Mouse (Mus musculus) retina, embryonic 14.5 days (tissue): ENCODE measurements around the gene Epha4.

Experiments used
- DNase-seq: peaks from one replicate; pipeline ENCODE4 v3.0.0-alpha.2; 2015; ENCODE audit warnings: low spot score

Epha4 gene

DNA sequence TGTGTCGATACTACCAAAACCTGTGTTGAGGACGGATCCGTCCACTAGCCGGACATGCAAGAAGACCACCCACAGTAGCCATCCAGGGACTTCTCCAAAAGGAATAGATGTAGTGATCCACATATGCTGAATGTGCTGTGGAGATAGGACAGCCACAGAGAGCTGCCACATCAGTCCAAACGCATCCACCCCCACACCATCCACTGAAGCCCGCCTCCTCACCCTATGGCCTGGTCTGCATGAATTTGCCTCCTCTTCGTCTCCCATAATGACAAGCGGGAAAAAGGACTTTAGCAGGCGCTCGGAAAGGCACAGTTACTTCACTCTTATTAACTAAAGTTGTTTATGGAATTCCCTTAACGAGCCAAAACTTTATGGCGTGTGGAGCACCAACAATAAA is 68.5 kb downstream of the Epha4 start:
- DNase-seq: no peak

- no peak for DNase-seq
These were observed 70.2 kb downstream of the Epha4 start for GRCm38 (mm10) chr1:77444648-77445047.

DNA sequence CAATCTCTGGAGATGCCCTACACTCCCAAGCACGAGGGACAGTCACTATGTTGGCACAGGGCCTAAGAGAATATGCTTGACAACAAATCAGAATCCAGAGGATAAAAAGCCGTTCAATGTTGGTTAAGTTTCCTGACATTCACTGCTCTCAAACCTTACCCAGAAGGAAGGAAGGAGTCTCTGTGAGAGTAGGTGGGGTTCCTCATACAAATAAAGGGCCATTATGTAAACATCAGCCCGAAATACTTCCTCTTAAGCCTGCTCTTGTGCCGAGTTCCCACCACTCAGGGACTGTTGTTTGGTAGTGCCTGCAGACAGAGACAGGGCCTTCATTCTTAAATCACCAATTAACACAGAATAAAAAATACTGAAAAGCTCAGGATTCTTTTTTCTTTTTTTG is 72.9 kb downstream of the Epha4 start:
- no peak for DNase-seq

DNA sequence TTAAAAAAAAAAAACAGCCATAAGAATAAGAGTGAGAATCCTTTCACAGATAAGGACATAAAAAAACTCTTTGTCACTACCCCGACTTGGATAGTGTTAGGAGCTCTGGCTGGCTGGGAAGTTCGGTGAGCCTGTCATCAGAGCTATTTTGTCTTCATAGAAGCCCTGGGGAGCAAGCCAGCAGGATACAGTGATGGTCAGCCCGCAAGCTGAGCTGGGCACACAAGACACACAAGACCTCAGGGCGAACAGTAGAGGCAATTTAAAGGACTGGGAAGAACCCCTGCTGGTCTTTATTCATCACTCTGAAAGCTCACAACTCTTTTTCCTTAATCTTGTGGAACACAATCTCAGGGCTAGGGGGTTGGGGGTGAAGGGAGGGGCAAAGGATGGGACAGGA is 73.5 kb downstream of the Epha4 start:
- no peak for DNase-seq

DNA sequence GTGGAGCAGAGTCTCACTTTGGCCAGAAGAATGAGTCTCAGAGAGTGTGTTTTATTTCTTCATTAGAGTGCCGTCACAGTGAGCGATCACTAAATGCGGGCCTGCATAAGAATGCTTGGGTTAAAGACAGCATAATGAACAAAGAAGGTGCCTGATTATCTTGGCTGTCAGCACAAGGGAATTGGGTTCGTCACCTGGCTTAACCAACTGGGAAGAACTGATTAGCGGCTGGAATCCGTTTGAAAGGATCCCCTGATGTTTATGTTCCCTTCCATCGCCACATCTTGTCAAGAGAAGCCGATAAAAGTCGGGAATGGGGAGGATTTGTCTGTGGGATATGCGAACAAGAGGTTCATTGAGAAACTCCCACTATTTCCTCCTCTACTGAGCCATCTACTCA is 74.4 kb downstream of the Epha4 start:
- DNase-seq: no peak

DNA sequence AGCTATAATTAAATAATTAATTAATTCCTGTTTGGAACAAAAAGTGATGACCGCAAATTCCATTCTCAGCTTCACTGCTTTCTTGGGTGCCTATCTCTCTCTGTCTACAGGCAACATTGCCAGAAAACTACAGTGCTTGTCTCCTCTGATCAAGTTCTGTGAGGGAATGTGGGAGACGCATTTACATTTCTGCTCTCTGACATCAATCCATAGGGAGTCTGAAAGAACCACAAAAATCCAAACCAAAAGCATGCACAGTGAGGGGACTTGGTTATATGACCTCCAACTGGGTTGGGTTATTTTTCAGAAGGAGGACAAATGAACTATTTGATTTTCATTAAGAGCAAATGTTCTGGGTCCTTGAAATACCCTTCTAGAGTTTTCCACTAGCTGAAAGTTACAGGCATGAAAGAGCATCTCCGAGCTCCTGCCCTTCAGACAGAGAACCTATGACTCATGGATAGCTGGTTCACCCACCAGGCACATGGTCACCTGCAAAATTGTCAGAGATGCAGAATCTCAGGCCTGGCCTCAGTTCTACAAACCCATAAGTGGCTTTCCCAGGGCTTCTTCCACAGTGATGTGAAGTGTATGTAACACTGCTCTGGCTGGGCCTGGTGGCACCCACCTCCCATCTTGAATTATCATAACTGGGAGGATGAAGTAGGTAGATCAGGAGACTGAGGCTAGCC is 75.4 kb downstream of the Epha4 start:
- DNase-seq: no peak

DNA sequence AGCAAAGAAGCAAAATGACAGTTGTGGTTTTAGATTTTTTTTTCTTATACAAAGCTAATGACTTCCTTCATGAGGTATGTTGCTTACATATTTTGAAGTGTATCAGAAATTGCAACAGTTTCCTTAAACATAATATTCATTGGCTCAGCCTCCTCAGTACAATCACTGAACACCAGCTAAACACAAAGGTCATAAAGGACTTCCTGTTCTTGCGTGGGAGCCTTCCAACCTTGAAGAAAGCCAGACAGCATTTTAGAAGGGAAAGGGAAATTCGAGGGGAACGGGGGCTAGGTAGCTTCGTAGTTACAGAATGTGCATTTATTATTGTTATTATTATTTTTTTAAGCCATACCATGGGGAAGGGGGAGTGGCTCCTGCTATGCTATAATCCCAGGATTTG is 76.2 kb downstream of the Epha4 start:
- no peak for DNase-seq

DNA sequence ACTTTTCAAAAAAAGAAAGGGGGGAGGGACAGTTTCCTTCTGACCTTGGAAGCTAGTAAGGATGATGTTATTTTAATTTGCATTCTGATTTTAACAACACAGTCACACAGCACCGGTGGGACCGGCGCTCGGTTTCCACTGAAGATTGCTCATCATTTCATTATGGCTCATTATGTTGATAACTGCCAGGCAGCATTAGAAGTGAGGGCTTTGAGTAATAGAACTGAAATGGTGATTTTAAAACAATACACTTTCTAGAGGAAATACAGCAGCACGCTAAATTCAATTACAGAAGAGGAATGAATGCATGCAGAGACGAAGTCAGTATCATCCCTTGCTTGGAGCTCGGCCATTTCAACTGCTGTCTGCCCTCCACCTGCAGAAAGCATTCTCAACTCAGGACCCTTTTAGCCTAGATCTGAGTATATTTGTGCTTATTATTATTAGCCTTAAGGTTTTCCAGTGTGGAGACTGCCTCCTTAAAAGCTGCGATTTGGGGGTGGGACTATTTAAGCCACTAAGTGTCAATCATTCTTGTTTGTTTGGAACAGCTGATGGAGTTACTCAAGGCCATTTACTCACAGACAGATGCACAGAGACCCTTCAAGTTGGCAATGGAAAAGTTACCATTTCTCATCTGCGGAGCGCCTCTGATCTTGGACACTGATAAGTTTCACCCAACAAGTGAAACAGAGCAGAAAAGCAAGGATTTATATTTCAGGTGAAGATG is 76.8 kb downstream of the Epha4 start:
- DNase-seq: peak; percentile 61

DNA sequence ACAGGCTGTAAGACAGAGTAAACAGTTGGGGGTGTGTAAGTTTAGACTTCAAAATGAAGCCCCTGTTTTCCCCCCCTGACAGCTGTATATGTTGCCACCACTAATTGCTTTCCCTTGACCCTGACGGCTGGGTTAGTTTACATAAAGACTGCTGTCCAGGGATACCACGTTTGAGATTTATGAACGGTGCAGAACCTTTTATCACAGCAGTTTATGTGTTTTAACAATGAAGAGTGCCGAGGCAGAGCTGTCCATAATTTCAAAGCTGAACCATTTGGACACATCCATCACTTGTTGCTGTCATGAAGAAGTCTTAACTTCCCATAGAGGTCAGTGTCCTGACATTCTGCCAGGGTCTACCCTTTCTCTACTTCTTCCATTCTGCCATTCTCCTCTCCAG is 79.8 kb downstream of the Epha4 start:
- no peak for DNase-seq

DNA sequence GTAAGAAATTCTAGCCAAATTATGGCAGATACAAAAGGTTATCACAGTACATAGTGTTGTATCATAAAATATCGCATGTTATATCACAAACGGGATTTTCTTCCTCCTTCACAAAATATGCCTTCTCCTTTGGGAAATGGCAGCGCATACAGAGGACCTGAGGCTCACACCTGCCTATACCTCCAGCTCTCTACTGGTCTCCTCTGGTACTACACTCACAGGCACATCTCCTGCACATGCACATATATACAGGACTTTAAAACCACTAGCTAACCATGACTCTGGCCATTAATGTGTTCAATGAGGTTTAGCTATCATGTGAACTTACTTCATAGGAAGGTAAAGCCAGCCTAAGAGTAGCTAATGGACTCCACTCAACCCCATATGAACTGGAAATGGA is 81.7 kb downstream of the Epha4 start:
- no peak for DNase-seq

GRCm38 (mm10) chr1:77432489-77432888 is 82.4 kb downstream of the Epha4 start:
- DNase-seq: no peak

GRCm38 (mm10) chr1:77429174-77429573 is 85.7 kb downstream of the Epha4 start:
- DNase-seq: peak; percentile 64

GRCm38 (mm10) chr1:77426956-77427355 is 87.9 kb downstream of the Epha4 start:
- no peak for DNase-seq

DNA sequence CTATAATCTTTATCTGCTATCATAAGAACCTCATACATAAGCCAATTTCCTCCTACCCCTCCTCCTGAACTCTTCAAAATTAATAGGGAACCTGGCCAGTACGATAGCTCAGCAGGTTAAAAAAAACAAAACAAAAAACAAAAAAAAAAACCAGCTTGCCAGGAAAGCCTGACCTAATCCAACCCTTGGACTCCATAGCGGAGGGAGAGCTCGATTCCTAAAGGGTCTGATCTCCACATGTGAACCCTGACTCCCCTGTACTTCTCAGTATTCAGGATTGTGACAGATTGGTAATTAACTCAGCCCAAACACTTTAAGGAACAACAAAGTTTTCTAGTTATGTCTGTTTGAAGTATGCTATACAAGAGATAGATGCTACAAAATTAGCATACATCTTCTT is 89.7 kb downstream of the Epha4 start:
- DNase-seq: no peak

DNA sequence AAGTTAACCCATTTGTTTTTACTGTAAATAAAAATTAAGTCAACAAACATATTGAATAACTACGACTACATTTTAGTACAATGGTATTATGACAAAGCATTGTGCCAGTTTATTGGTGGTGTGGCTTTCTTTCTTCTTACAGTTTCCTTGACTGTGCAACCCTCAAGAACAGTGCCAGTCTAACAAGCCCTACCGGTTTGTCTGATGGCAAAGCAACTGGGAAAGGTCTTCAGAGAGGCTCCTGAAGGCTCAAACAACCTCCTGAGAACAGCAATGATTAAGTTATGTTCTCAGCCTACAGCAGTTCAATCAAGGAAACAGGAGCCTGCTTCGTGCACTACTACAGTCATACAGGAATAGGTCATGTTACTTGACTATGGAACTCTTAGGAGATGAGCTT is 93.8 kb downstream of the Epha4 start:
- no peak for DNase-seq

- DNase-seq: no peak
These were observed 94.5 kb downstream of the Epha4 start for GRCm38 (mm10) chr1:77420348-77420747.

DNA sequence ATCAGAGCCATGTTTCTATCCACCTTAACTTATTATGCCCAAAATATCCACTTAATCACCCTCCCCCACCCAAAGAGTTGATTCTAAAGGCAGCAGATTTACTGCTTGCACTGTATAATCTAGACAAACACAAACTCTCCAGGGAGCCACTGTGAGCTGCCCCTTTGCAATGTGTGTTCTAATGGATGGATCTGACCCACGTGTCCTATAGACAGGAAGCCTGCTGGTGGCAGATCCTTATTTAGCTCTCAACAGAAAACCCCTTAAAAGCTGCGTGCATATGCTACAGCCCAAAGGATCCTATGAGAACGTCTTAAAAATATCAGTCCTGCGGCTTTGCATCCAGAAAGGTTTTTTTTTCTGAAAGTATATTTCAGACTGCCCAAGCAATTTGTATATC is 98.0 kb downstream of the Epha4 start:
- no peak for DNase-seq

DNA sequence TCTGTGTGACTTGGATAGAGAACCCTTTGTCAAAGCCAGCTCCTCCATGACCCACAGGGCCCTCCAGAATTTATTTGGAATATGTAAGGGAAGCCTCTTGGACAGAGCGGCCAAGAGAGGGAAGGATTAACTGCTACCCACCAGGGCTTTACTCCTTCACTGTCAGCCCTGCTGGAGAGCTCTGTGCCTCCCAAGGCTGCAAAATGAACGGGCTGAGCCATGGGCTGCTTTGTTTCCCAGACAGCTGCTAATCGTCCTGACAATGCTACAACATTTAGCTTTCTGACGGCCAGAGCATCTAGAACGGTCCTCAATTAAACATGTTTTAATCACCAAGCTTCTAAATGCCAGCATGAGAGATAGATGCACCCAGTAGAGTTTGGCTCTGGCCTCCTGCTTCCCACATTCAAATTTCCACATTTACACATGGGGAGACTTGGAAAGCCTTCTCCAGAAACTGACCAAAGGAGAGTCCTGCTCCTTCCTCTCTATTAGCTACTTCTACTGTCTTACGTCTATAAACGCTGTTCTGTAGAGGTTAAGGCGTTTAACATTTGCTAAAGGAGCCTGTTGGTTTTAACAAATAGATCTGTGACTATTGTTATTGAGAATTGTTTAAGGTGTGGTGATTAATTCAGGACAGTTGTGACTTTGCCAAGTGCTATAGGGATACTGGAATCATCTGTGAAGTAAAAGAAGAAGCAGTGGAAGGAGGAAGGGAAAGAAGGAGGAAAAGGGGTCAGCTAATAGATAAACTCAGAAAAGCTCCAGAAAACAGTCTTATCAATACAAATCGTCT is 101.8 kb downstream of the Epha4 start:
- DNase-seq: no peak

- DNase-seq: no peak
These were observed 102.6 kb downstream of the Epha4 start for GRCm38 (mm10) chr1:77412285-77412684.

DNA sequence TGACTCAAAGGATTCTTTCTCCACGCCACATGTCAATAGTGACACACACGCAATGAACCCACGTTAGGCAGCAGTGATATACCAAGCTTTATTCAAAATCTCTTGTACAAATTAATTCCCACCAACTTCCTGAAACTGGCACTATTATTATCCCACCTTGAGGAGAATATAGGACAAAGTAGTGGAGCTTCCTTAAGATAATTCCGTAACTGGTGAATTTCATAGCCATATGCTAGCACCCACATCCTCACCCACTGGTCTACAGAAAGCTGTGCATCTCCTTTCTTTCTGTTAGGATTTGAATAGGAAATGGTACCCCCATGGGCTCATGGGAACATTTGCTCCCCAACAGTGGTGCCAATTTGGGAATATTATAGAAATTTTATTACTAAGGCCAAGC is 103.7 kb downstream of the Epha4 start:
- DNase-seq: no peak

DNA sequence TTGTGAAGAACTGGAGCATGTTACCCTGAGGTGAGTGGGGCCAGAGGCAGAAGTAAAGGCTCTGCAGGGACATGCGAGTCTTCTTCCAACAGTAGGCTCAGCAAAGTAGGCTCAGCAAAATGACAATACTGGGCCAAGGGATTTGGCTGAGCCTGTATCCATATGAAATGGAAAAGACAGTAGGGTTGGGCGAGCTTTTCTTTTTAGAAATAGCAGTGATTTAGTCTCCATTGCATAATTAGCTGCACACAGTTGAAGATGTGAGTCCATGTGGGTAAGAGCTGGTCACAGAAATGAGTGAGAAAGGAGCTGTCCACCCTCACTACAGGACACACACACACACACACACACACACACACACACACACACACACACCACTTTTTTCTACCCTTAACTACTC is 104.2 kb downstream of the Epha4 start:
- DNase-seq: no peak

DNA sequence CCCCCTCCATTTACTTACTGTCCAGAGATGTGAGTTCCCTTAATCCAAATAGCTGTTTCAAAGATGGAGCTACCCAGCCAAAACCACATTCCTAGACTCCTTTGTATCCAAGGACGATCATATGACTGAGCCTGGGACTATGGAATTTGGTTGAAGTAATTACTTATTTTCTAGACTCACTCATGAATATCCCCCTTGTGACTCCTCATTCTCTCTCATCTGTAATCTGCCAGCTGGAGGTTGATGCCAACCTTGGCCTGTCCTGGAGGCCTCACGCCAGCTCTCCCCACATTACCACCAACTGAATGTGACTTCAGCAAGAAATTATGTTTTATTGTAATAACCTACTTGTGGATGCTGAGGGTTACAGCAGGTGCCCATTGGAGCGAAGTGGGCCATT is 104.7 kb downstream of the Epha4 start:
- no peak for DNase-seq

- no peak for DNase-seq
These were observed 105.4 kb downstream of the Epha4 start for GRCm38 (mm10) chr1:77409509-77409908.
